Mouse (Mus musculus) hindbrain, postnatal 0 days (tissue): Measurements from ENCODE around the gene Tkt. TPM values are rescaled to one million over a fixed set of nuclear protein-coding genes. Genes with fewer than 3 reads are reported as not detected.

ENCODE experiments used
- ATAC-seq: fragments of 200-750 bp; cut with Nextera tagmentation; 2 replicates; pipeline ENCODE4 v1.8.0; 2017; ENCODE audit warnings: mild to moderate bottlenecking, moderate TSS enrichment, moderate library complexity
- DNase-seq: peaks from one replicate; pipeline ENCODE4 v3.0.0-alpha.2; 2015; ENCODE audit warnings: low spot score
- H3K27ac ChIP-seq: fragments of 300-500 bp; sonication (generic); 2 replicates; pipeline ENCODE4 v1.5.1; 2014; ENCODE audit warnings: mild to moderate bottlenecking
- H3K27me3 ChIP-seq: fragments of 300-500 bp; sonication (generic); 2 replicates; pipeline ENCODE4 v1.6.1; 2014; ENCODE audit warnings: low read length, mixed read lengths; ENCODE audit not compliant: insufficient read depth
- H3K36me3 ChIP-seq: fragments of 300-500 bp; sonication (generic); 2 replicates; pipeline ENCODE4 v1.6.1; 2014; ENCODE audit warnings: low read length, mixed read lengths; ENCODE audit not compliant: insufficient read depth
- H3K4me1 ChIP-seq: fragments of 300-500 bp; sonication (generic); 2 replicates; pipeline ENCODE4 v1.6.1; 2014; ENCODE audit warnings: antibody characterized with exemption, low read length, mixed read lengths; ENCODE audit not compliant: insufficient read depth
- H3K4me2 ChIP-seq: fragments of 300-500 bp; sonication (generic); 2 replicates; pipeline ENCODE4 v1.6.1; 2014; ENCODE audit warnings: low read depth, mild to moderate bottlenecking, low read length, moderate library complexity, mixed read lengths
- H3K4me3 ChIP-seq: fragments of 300-500 bp; sonication (generic); 2 replicates; pipeline ENCODE4 v1.5.1; 2014; ENCODE audit warnings: low read length
- H3K9ac ChIP-seq: fragments of 300-500 bp; sonication (generic); replicated peaks from 2 replicates; pipeline ENCODE4 v1.6.1; 2014; ENCODE audit warnings: mild to moderate bottlenecking, low read length, moderate library complexity, mixed read lengths
- H3K9me3 ChIP-seq: fragments of 300-500 bp; sonication (generic); 2 replicates; pipeline ENCODE4 v1.6.1; 2016; ENCODE audit warnings: low read length, mixed read lengths
- CTCF ChIP-seq: IDR thresholded peaks from 2 replicates; pipeline ENCODE4 v1.5.1; 2016; ENCODE audit warnings: antibody characterized with exemption, control low read depth, low read depth
- WGBS: fragments of 180-500 bp; shearing (Covaris S2); extraction: QIAGEN DNeasy Blood & Tissue Kit; methylation state at CpG from one replicate; pipeline ENCODE4 v1.1.7; 2014; 5-methylcytosine and 5-hydroxymethylcytosine counted together
- polyA plus RNA-seq: library from polyadenylated mRNA; unstranded; fragments of >200 nt; fragmentation: Nextera tagmentation; extraction: Ambion mirVana; gene quantifications from 2 replicates; pipeline ENCODE4 v1.2.1, GENCODE M21; 2015
- total RNA-seq: library from RNA; depleted of rRNA; stranded (reverse); fragments of >200 nt; gene quantifications from 2 replicates; pipeline ENCODE4 v1.2.3, GENCODE M21; 2014

The Tkt gene
- total and polyA plus RNA-seq, 2 experiments from 2014 or later: 258 to 429 TPM

DNA sequence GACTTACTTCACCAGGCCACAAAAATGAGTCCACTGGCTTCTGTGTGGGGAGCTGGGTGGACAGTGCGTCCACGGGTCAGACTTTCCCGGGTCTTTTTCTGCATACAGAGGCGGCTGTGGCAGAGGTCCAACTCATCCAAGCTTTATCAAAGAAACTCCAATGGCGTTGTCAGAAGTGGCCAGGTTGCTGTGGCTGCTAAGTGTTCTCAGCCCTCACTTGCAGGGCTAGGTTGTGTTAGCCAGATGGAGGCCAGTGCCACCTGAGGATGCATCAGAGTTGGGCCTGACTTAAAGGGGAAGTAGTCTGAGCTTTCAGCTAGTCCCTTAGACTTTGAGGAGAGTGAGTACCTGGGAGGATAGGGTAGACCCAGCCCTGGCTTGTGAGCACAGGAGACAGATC, 3.4 kb downstream of the Tkt start:
- ATAC-seq: no peak
- H3K4me1 ChIP-seq: peaks cover 30% of the 10 kb centered on the region
- peak overlapping the region; percentile 94 for H3K4me2 ChIP-seq
- WGBS: 33% methylated on average over 5 of the region's 5 CpGs
- H3K4me3 ChIP-seq: 0 out of 2 replicates have a peak overlapping the region, but pooled peaks have one; percentile 10
- H3K27me3 ChIP-seq: no peaks in the 10 kb centered on the region
- no peak for TF ChIP-seq CTCF
- peak; percentile 28 for DNase-seq
- no peaks in the 10 kb centered on the region for H3K36me3 ChIP-seq
- H3K27ac ChIP-seq: no peak overlapping the region
- H3K9me3 ChIP-seq: no peaks in the 10 kb centered on the region
- H3K9ac ChIP-seq: no peak overlapping the region

DNA sequence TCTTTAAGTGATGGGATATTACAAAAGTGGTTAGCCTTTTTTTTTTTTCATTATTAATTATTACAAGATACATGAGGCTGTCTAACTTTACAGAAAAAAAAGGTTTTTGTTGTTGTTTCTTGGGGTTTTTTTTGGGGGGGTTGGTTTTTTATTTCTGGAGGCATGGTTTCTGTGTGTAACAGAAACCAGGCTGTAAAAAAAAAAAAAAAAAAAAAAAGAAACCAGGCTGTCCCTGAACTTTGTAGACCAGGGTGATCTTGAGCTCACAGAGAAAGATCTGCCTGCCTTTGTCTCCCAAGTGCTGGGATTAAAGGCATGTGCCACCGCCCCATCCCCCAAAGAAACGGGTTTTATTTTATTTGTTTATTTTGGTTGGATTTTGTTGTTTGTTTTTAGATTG, 3.8 kb downstream of the Tkt start:
- no peaks in the 10 kb centered on the region for H3K36me3 ChIP-seq
- H3K4me2 ChIP-seq: peak overlapping the region; percentile 94; the same call in 1 of the 2 replicates
- no peak overlapping the region for H3K27ac ChIP-seq
- no peak for TF ChIP-seq CTCF
- WGBS: 89% methylated on average over 2 of the region's 2 CpGs
- H3K9ac ChIP-seq: no peak overlapping the region
- no peak overlapping the region for H3K4me3 ChIP-seq
- ATAC-seq (no peak), DNase-seq (no peak)
- no peaks in the 10 kb centered on the region for H3K27me3 ChIP-seq
- H3K9me3 ChIP-seq: no peaks in the 10 kb centered on the region
- H3K4me1 ChIP-seq: peaks cover 30% of the 10 kb centered on the region

DNA sequence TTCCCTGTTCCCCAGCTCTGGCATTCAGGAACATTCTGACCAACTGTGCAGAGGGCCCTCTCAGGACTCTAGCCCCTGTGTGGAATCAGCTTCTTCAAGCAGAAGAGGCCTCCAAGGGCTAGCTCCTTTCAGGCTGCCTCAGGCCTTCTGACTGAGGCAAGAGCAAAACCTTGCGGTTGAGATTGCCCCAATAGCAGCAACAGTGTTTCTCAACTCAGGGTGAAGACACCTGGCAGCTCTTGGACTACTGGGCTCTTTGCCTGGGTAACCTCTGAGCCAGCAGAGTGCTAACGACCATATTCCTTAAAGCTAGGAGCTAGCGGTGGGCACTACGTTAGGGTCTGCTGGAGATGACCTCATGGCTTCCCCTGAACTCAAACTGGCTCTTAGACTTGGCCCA, 5.0 kb downstream of the Tkt start:
- TF ChIP-seq CTCF: no peak
- no peak for DNase-seq
- no peaks in the 10 kb centered on the region for H3K27me3 ChIP-seq
- no peaks in the 10 kb centered on the region for H3K9me3 ChIP-seq
- H3K4me1 ChIP-seq: peaks cover 26% of the 10 kb centered on the region
- H3K9ac ChIP-seq: no peak overlapping the region
- no peak overlapping the region for H3K4me3 ChIP-seq
- no peak for ATAC-seq
- 69% methylated on average over 4 of the region's 4 CpGs for WGBS
- H3K36me3 ChIP-seq: no peaks in the 10 kb centered on the region
- no peak overlapping the region for H3K27ac ChIP-seq
- no peak overlapping the region for H3K4me2 ChIP-seq

DNA sequence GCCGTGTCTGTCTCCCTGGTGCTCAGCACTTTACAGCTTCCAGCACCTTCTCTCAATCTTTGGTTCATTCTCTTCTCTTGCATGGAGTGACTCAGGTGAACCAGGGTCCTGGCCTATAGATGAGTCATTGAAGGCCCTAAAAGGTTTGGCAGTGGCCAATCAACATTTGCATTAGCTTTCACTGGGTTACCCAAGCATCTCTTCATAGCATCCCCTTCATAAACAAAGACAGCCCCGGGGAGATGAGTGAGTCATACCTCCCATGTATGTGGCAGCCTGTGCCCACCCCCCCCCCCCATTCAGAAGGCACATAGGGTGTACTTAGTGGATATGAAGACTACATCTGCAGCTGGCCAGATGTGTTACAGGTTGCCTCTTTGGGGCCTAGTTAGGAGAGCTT, 8.5 kb downstream of the Tkt start:
- ATAC-seq: no peak
- H3K9me3 ChIP-seq: no peaks in the 10 kb centered on the region
- WGBS: 87% methylated on average over 2 of the region's 2 CpGs

DNA sequence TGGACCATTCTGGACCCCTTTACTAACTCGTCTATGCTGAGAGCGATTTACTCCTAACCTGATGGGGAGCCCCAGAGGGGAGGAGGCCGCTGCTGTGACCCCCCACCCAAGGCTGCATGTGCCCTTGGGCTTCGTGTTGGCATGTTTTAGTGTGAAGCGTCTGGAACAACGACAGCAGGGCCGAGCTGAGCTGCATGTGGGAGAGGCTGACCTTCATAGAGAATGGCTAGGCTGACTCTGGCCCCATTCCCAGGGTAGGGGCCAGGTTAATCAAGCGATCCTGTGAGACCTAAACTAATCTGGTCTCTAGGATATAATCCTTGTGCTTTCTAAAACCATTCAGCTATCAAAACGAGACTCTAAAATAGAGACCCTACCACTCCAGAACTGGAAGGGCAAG, 9.6 kb downstream of the Tkt start:
- no peak for TF ChIP-seq CTCF
- 60% methylated on average over 9 of the region's 9 CpGs for whole genome bisulfite sequencing
- ATAC-seq: no peak

More for the DNA sequence above, 8.5 kb downstream of the Tkt start:
- Histone ChIP-seq H3K4me3 (no peak overlapping the region), H3K4me2 (no peak overlapping the region), H3K27ac (no peak overlapping the region), H3K4me1 (peaks cover 6% of the 10 kb centered on the region; the same call in 1 of the 2 replicates), H3K36me3 (peaks cover 13% of the 10 kb centered on the region; the same call in 1 of the 2 replicates), H3K27me3 (no peaks in the 10 kb centered on the region), H3K9ac (no peak overlapping the region)
- no peak for TF ChIP-seq CTCF
- DNase-seq: no peak

DNA sequence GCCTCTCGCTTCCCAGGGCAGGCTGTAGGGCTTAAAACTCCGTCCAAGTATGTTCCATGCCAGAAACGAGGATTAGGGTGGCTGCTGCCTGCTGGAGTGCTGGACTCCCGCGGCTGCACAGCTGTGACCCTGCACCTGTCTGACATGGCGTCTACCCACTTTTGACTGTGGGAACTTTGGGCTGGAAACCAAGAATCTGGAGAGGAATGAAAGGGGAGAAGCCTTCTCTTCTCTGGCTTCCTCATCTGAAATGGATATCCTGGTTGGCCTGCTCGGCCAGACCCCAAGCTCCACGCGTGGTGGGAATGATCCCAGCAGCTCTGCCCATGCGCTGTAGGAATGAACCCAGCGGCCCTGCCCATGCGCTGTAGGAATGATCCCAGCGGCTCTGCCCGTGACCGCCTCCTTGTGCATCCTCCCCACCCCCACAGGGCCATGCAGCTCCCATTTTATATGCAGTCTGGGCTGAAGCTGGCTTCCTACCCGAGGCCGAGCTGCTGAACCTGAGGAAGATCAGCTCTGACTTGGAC, 11.2 kb downstream of the Tkt start:
- peaks cover 14% of the 10 kb centered on the region; the same call in 1 of the 2 replicates for H3K36me3 ChIP-seq
- ATAC-seq (no peak), DNase-seq (peak; percentile 36)
- 0 out of 2 replicates have a peak overlapping the region, but pooled peaks have one; percentile 2 for H3K27ac ChIP-seq
- H3K27me3 ChIP-seq: no peaks in the 10 kb centered on the region
- H3K4me2 ChIP-seq: no peak overlapping the region
- no peak overlapping the region for H3K4me3 ChIP-seq
- TF ChIP-seq CTCF: no peak
- H3K9me3 ChIP-seq: no peaks in the 10 kb centered on the region
- H3K4me1 ChIP-seq: peaks cover 6% of the 10 kb centered on the region; the same call in 1 of the 2 replicates
- no peak overlapping the region for H3K9ac ChIP-seq
- WGBS: 68% methylated on average over 17 of the region's 17 CpGs

More for the DNA sequence above, 9.6 kb downstream of the Tkt start:
- no peak overlapping the region for H3K4me3 ChIP-seq
- peaks cover 6% of the 10 kb centered on the region; the same call in 1 of the 2 replicates for H3K4me1 ChIP-seq
- H3K9ac ChIP-seq: no peak overlapping the region
- no peaks in the 10 kb centered on the region for H3K9me3 ChIP-seq
- H3K36me3 ChIP-seq: peaks cover 13% of the 10 kb centered on the region; the same call in 1 of the 2 replicates
- no peak for DNase-seq
- H3K4me2 ChIP-seq: no peak overlapping the region
- H3K27ac ChIP-seq: 0 out of 2 replicates have a peak overlapping the region, but pooled peaks have one; percentile 2
- no peaks in the 10 kb centered on the region for H3K27me3 ChIP-seq

DNA sequence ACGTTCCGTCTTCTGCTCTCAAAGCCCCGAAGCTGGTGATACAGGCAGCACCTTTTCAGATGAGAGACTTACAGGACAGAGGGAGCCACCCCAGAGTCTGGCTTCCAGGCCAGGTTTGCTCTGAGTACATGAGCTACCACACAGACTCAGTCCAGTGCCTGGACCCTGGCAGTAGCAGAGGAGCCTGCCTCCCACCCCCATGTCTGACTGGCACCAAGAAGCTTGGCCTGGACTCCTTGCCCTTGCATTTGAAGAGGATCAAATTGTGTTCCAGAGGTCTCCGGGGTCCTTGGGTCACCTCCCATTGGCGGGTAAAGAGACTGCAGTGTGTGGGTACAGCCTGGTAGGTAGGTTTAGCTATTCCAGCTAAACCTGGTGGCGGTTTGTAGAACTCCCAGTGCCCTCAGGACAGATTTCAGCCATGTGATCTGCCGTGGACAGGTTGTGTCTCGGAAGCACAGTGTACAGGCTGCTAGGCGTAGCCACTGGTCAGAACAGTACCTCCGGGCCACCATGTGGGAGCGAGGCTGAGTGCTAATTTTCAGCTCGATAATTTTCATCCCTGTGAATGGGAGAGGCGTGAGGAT, 12.7 kb downstream of the Tkt start:
- no peak overlapping the region for H3K4me2 ChIP-seq
- H3K27ac ChIP-seq: no peak overlapping the region
- no peak for DNase-seq
- H3K36me3 ChIP-seq: peaks cover 29% of the 10 kb centered on the region
- ATAC-seq: no peak
- no peaks in the 10 kb centered on the region for H3K27me3 ChIP-seq
- H3K9me3 ChIP-seq: no peaks in the 10 kb centered on the region
- H3K9ac ChIP-seq: no peak overlapping the region
- no peak overlapping the region for H3K4me3 ChIP-seq
- 83% methylated on average over 13 of the region's 13 CpGs for WGBS
- peaks cover 6% of the 10 kb centered on the region; the same call in 1 of the 2 replicates for H3K4me1 ChIP-seq
- TF ChIP-seq CTCF: no peak
